Mouse (Mus musculus) MEL (cell line): ENCODE data around the gene Mylpf. TPM values are rescaled to one million over a fixed set of nuclear protein-coding genes. Genes with fewer than 3 reads are reported as not detected.

Source experiments
- DNase-seq: peaks from one replicate; pipeline ENCODE4 v3.0.0; 2011; ENCODE audit warnings: low read depth, low spot score
- H3K27ac ChIP-seq: 2 replicates; pipeline ENCODE4 v1.5.1; 2012; ENCODE audit warnings: low read depth, mild to moderate bottlenecking, control low read depth, low read length, moderate library complexity; ENCODE audit not compliant: control insufficient read depth
- H3K27me3 ChIP-seq, 2 experiments: fragments of 150-350 bp in 1 of 2; sonication (generic) in 1 of 2; 2 replicates each; pipeline ENCODE4 v1.6.1; 2012; ENCODE audit warnings: low read length in 2 of 2, mild to moderate bottlenecking in 2 of 2, improper control_type of control experiment in 1 of 2, moderate library complexity in 1 of 2; ENCODE audit not compliant: insufficient read depth in 2 of 2, control insufficient read depth in 1 of 2
- H3K36me3 ChIP-seq, 2 experiments: 2 replicates each; pipeline ENCODE4 v1.6.1; 2012 to 2014; ENCODE audit warnings: low read length in 2 of 2, improper control_type of control experiment in 1 of 2, inconsistent platforms in 1 of 2, mild to moderate bottlenecking in 1 of 2; ENCODE audit not compliant: insufficient read depth in 2 of 2, control insufficient read depth in 1 of 2
- H3K4me1 ChIP-seq, 2 experiments: fragments of 150-350 bp in 1 of 2; sonication (generic) in 1 of 2; 2 replicates each; pipeline ENCODE4 v1.6.1; 2012; ENCODE audit warnings: low read length in 2 of 2, improper control_type of control experiment in 1 of 2, mild to moderate bottlenecking in 1 of 2; ENCODE audit not compliant: insufficient read depth in 2 of 2, control insufficient read depth in 1 of 2
- H3K4me3 ChIP-seq, 2 experiments: fragments of 150-350 bp in 1 of 2; sonication (generic) in 1 of 2; 2 replicates each; pipeline ENCODE4 v1.5.1; 2012; ENCODE audit warnings: low read depth in 2 of 2, low read length in 2 of 2, mild to moderate bottlenecking in 2 of 2, moderate library complexity in 2 of 2, control low read depth in 1 of 2, improper control_type of control experiment in 1 of 2; ENCODE audit not compliant: control insufficient read depth in 1 of 2, insufficient read depth in 1 of 2
- H3K79me2 ChIP-seq: 2 replicates; pipeline ENCODE4 v1.6.1; 2012; ENCODE audit warnings: mild to moderate bottlenecking, low read length, moderate library complexity; ENCODE audit not compliant: control insufficient read depth, poor library complexity, insufficient read depth
- H3K9ac ChIP-seq: 2 replicates; pipeline ENCODE4 v1.6.1; 2012; ENCODE audit warnings: low read depth, mild to moderate bottlenecking, control low read depth, low read length, moderate library complexity; ENCODE audit not compliant: control insufficient read depth, poor library complexity, severe bottlenecking
- H3K9me3 ChIP-seq: fragments of 150-350 bp; sonication (generic); replicated peaks from 2 replicates; pipeline ENCODE4 v1.6.1; 2012; ENCODE audit warnings: mild to moderate bottlenecking, low read length, improper control_type of control experiment, moderate library complexity; ENCODE audit not compliant: insufficient read depth
- BHLHE40 ChIP-seq: IDR thresholded peaks from 2 replicates; pipeline ENCODE4 v1.6.1; 2012; ENCODE audit warnings: low read depth, mild to moderate bottlenecking, inconsistent platforms, low read length, improper control_type of control experiment, borderline replicate concordance
- CTCF ChIP-seq, 3 experiments: IDR thresholded peaks in 2 of 3; conservative IDR thresholded peaks in 1 of 3; 2 replicates each; pipeline ENCODE4 v1.5.1; 2011 to 2012; ENCODE audit warnings: low read length in 3 of 3, low read depth in 2 of 3, mild to moderate bottlenecking in 2 of 3, improper control_type of control experiment in 1 of 3, inconsistent platforms in 1 of 3, mixed read lengths in 1 of 3, moderate library complexity in 1 of 3; ENCODE audit not compliant: control insufficient read depth in 1 of 3, insufficient read depth in 1 of 3, poor library complexity in 1 of 3, severe bottlenecking in 1 of 3
- E2F4 ChIP-seq: IDR thresholded peaks from 2 replicates; pipeline ENCODE4 v1.6.1; 2011; ENCODE audit warnings: low read depth, low read length, improper control_type of control experiment, borderline replicate concordance
- ELF1 ChIP-seq: IDR thresholded peaks from 2 replicates; pipeline ENCODE4 v1.6.1; 2014; ENCODE audit warnings: low read depth, mild to moderate bottlenecking, inconsistent platforms, low read length, improper control_type of control experiment, moderate library complexity
- EP300 ChIP-seq, 2 experiments: IDR thresholded peaks; 2 replicates each; pipeline ENCODE4 v1.6.1; 2011; ENCODE audit warnings: improper control_type of control experiment in 2 of 2, low read length in 2 of 2, low read depth in 1 of 2, mild to moderate bottlenecking in 1 of 2
- ETS1 ChIP-seq: IDR thresholded peaks from 2 replicates; pipeline ENCODE4 v1.6.1; 2012; ENCODE audit warnings: low read depth, mild to moderate bottlenecking, inconsistent platforms, low read length, improper control_type of control experiment, moderate library complexity
- GATA1 ChIP-seq: IDR thresholded peaks from 2 replicates; pipeline ENCODE4 v1.6.1; 2011; ENCODE audit warnings: low read depth, low read length, improper control_type of control experiment
- JUND ChIP-seq: IDR thresholded peaks from 2 replicates; pipeline ENCODE4 v1.6.1; 2011; ENCODE audit warnings: low read depth, mild to moderate bottlenecking, improper control_type of control experiment, low read length
- KAT2A ChIP-seq: conservative IDR thresholded peaks from 2 replicates; pipeline ENCODE4 v1.6.1; 2012; ENCODE audit warnings: low read depth, low read length, improper control_type of control experiment, inconsistent platforms
- MAFK ChIP-seq: IDR thresholded peaks from 2 replicates; pipeline ENCODE4 v1.6.1; 2011; ENCODE audit warnings: low read depth, mild to moderate bottlenecking, low read length, improper control_type of control experiment, borderline replicate concordance
- MAX ChIP-seq: IDR thresholded peaks from 2 replicates; pipeline ENCODE4 v1.6.1; 2011; ENCODE audit warnings: low read length, improper control_type of control experiment
- MXI1 ChIP-seq: IDR thresholded peaks from 2 replicates; pipeline ENCODE4 v1.6.1; 2011; ENCODE audit warnings: mild to moderate bottlenecking, low read depth, low read length, improper control_type of control experiment
- MYB ChIP-seq: IDR thresholded peaks from 2 replicates; pipeline ENCODE4 v1.6.1; 2011; ENCODE audit warnings: mild to moderate bottlenecking, low read depth, low read length, improper control_type of control experiment
- NELFE ChIP-seq: IDR thresholded peaks from 2 replicates; pipeline ENCODE4 v1.6.1; 2011; ENCODE audit warnings: low read depth, low read length, improper control_type of control experiment
- NRF1 ChIP-seq: IDR thresholded peaks from 2 replicates; pipeline ENCODE4 v1.6.1; 2014; ENCODE audit warnings: low read depth, mild to moderate bottlenecking, inconsistent platforms, low read length, improper control_type of control experiment, moderate library complexity; ENCODE audit not compliant: poor library complexity, insufficient read depth, severe bottlenecking
- POLR2AphosphoS2 ChIP-seq: IDR thresholded peaks from 2 replicates; pipeline ENCODE4 v1.6.1; 2011; ENCODE audit warnings: low read length, improper control_type of control experiment
- POLR2AphosphoS5 ChIP-seq: IDR thresholded peaks from 2 replicates; pipeline ENCODE4 v1.6.1; 2012; ENCODE audit warnings: low read depth, borderline replicate concordance, mild to moderate bottlenecking, inconsistent platforms, low read length, moderate library complexity, mixed read lengths
- RAD21 ChIP-seq: IDR thresholded peaks from 2 replicates; pipeline ENCODE4 v1.6.1; 2011; ENCODE audit warnings: mild to moderate bottlenecking, low read depth, low read length, improper control_type of control experiment
- RCOR1 ChIP-seq: IDR thresholded peaks from 2 replicates; pipeline ENCODE4 v1.6.1; 2012; ENCODE audit warnings: low read depth, mild to moderate bottlenecking, inconsistent platforms, low read length, improper control_type of control experiment
- SIN3A ChIP-seq: IDR thresholded peaks from 2 replicates; pipeline ENCODE4 v1.6.1; 2012; ENCODE audit warnings: low read length, improper control_type of control experiment, inconsistent platforms
- SMC3 ChIP-seq: IDR thresholded peaks from 2 replicates; pipeline ENCODE4 v1.6.1; 2011; ENCODE audit warnings: low read depth, low read length, improper control_type of control experiment
- TBP ChIP-seq: IDR thresholded peaks from 2 replicates; pipeline ENCODE4 v1.8.0; 2011; ENCODE audit warnings: low read depth, low read length, improper control_type of control experiment
- TCF12 ChIP-seq: IDR thresholded peaks from 2 replicates; pipeline ENCODE4 v1.6.1; 2014; ENCODE audit warnings: low read depth, mild to moderate bottlenecking, inconsistent platforms, low read length, improper control_type of control experiment, moderate library complexity
- UBTF ChIP-seq: IDR thresholded peaks from 2 replicates; pipeline ENCODE4 v1.6.1; 2012; ENCODE audit warnings: low read depth, mild to moderate bottlenecking, inconsistent platforms, low read length, improper control_type of control experiment, moderate library complexity, borderline replicate concordance; ENCODE audit not compliant: insufficient read depth
- USF1 ChIP-seq: IDR thresholded peaks from 2 replicates; pipeline ENCODE4 v1.6.1; 2014; ENCODE audit warnings: low read depth, mild to moderate bottlenecking, inconsistent platforms, low read length, improper control_type of control experiment, moderate library complexity
- ZC3H11A ChIP-seq: IDR thresholded peaks from 2 replicates; pipeline ENCODE4 v1.6.1; 2012; ENCODE audit warnings: low read depth, mild to moderate bottlenecking, inconsistent platforms, low read length, improper control_type of control experiment
- ZMIZ1 ChIP-seq: IDR thresholded peaks from 2 replicates; pipeline ENCODE4 v1.6.1; 2012; ENCODE audit warnings: low read depth, mild to moderate bottlenecking, inconsistent platforms, low read length, improper control_type of control experiment, moderate library complexity
- ZNF384 ChIP-seq: IDR thresholded peaks from 2 replicates; pipeline ENCODE4 v1.6.1; 2012; ENCODE audit warnings: low read depth, mild to moderate bottlenecking, inconsistent platforms, low read length, improper control_type of control experiment
- polyA plus RNA-seq, 2 experiments: library from polyadenylated mRNA; stranded (reverse) in 1 of 2; unstranded in 1 of 2; fragments of >175 nt in 1 of 2; fragments of >200 nt in 1 of 2; gene quantifications; 2 replicates each; pipeline versions ENCODE4 v1.2.1 to v1.2.4; 2012; ENCODE audit warnings: low replicate concordance in 2 of 2, low read depth in 1 of 2; ENCODE audit not compliant: insufficient read length in 2 of 2, insufficient read depth in 1 of 2, missing spikeins in 1 of 2
- total RNA-seq: library from RNA; depleted of rRNA; stranded (reverse); fragments of 300-350 nt; gene quantifications from 2 replicates; pipeline ENCODE4 v1.2.3, GENCODE M21; 2012

Mylpf gene
- total and polyA plus RNA-seq, 3 experiments: 9.1 to 11.2 TPM; not detected in 1

DNA sequence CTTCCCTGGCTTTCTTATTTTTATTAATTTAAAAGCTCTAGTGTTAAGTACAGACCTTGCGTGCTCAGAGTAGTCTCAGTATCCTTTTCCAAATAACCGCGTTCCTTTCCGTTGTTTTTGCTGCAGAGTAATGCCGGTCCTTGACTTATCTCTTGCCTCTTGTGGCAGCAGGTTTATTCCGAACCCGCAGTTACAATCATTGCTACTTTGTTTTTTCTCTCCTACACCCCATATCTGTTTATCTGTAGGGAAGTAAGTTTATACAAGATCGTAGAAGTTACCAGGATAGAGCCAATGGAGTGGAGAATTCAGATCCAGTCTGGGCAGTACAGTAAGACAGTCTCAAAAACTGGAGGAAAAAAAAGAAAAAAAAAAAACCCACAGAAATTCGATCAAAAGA lies 25.1 kb downstream of the Mylpf start (continued):
- TF ChIP-seq MAFK (no peak), SIN3A (peak; percentile 49; the same call in 1 of the 2 replicates), GATA1 (peak; percentile 71; the same call in 1 of the 2 replicates)

- H3K4me3 ChIP-seq: no peak overlapping the region
- TF ChIP-seq POLR2AphosphoS2 (no peak), MYB (no peak), ELF1 (no peak), ZC3H11A (no peak)
- H3K9me3 ChIP-seq: no peaks in the 10 kb centered on the region
- H3K4me1 ChIP-seq: peaks cover 2 to 18% of the 10 kb centered on the region in 2 experiments; a peak in 3 of 4 replicates
- H3K27ac ChIP-seq: no peak overlapping the region
- no peak overlapping the region for H3K9ac ChIP-seq
- DNase-seq: no peak
- H3K79me2 ChIP-seq: peaks cover 37% of the 10 kb centered on the region
- H3K27me3 ChIP-seq: no peaks in the 10 kb centered on the region
- H3K36me3 ChIP-seq: peaks cover 0 to 14% of the 10 kb centered on the region in 2 experiments; a peak in 3 of 4 replicates
These were observed 26.1 kb downstream of the Mylpf start for GRCm38 (mm10) chr7:127234777-127235176.

- H3K4me1 ChIP-seq: peaks cover 4 to 14% of the 10 kb centered on the region in 2 experiments; a peak in 2 of 4 replicates
- H3K79me2 ChIP-seq: peaks cover 17% of the 10 kb centered on the region
- H3K4me3 ChIP-seq: peak overlapping the region; percentile 64 to 70
- H3K9ac ChIP-seq: peak overlapping the region; percentile 92
- H3K9me3 ChIP-seq: no peaks in the 10 kb centered on the region
- DNase-seq: no peak
- peaks cover 4 to 15% of the 10 kb centered on the region in 2 experiments for H3K36me3 ChIP-seq
- peak overlapping the region; percentile 97 for H3K27ac ChIP-seq
- no peaks in the 10 kb centered on the region for H3K27me3 ChIP-seq
- TF ChIP-seq EP300 (IDR thresholded peaks at IDR 0.05; ENCODE audit: low read depth in 1 of 2, low read length in 2 of 2) (peak in 1 of 2 experiments; percentile 26; a peak in 1 of 4 replicates), MAFK (no peak), NELFE (no peak), ZMIZ1 (no peak), KAT2A (no peak), SMC3 (no peak), ELF1 (no peak), NRF1 (no peak), USF1 (no peak), SIN3A (no peak), ZC3H11A (no peak), E2F4 (no peak), TCF12 (0 out of 2 replicates have a peak, but pooled peaks have one; percentile 8), POLR2AphosphoS5 (no peak), UBTF (no peak), ETS1 (0 out of 2 replicates have a peak, but pooled peaks have one; percentile 7), RAD21 (no peak), GATA1 (no peak), TBP (no peak), POLR2AphosphoS2 (no peak), CTCF (IDR thresholded peaks at IDR 0.05 in 2 of 3, conservative IDR thresholded peaks at IDR 0.05 in 1 of 3; ENCODE audit: control insufficient read depth in 1 of 3, insufficient read depth in 1 of 3, low read depth in 2 of 3, low read length in 3 of 3, poor library complexity in 1 of 3, severe bottlenecking in 1 of 3) (peak in 1 of 3 experiments; percentile 23; a peak in 1 of 6 replicates), ZNF384 (no peak), JUND (no peak), BHLHE40 (peak; percentile 78), RCOR1 (0 out of 2 replicates have a peak, but pooled peaks have one; percentile 7), MXI1 (no peak), MAX (no peak)
These were observed 34.7 kb downstream of the Mylpf start for GRCm38 (mm10) chr7:127243361-127243867.
